Mouse (Mus musculus) ES-E14 (cell line): Measurements from ENCODE around the gene Srpk1.

Source experiments
- CHD2 ChIP-seq: IDR thresholded peaks from 2 replicates; pipeline ENCODE4 v1.6.1; 2014; ENCODE audit warnings: mild to moderate bottlenecking, low read depth, low read length, inconsistent platforms
- HCFC1 ChIP-seq: IDR thresholded peaks from 2 replicates; pipeline ENCODE4 v1.6.1; 2012; ENCODE audit warnings: low read length, inconsistent platforms, borderline replicate concordance; ENCODE audit not compliant: insufficient read depth
- ZNF384 ChIP-seq: IDR thresholded peaks from 2 replicates; pipeline ENCODE4 v1.6.1; 2012; ENCODE audit warnings: low read depth, low read length, inconsistent platforms

- TF ChIP-seq CHD2 (no peak), ZNF384 (no peak), HCFC1 (no peak)
Measured at GRCm38 (mm10) chr17:28546925-28547324, 75.6 kb downstream of the Srpk1 start.
